Mouse (Mus musculus) adrenal gland, adult (tissue): ENCODE results near the gene Wdfy1.

Source experiments
- DNase-seq, 2 experiments: peaks; one replicate each; pipeline ENCODE4 v3.0.0; 2022 to 2023; ENCODE audit warnings: low spot score in 1 of 2; ENCODE audit not compliant: inconsistent age in 2 of 2

Gene Wdfy1

DNA sequence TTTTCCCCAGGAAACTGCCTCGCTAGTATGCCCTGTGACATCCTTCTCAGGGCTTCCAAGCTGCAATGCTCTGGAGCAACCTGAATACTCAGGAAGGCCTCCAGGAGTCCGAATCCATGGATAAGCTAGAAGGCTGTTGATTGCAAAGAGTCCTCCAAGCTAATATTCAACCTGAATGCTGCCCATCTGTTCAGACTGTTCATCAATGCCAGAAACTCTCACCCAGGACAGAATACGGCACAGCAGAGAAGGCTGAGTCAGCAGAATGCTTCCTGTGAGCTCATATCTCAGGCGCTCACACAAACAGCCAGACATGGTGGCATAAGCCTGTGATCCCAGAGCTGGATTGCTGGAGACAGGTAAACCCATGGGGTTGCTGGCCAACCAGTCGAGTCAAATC lies 62.9 kb downstream of the Wdfy1 start:
- DNase-seq = no peak

DNA sequence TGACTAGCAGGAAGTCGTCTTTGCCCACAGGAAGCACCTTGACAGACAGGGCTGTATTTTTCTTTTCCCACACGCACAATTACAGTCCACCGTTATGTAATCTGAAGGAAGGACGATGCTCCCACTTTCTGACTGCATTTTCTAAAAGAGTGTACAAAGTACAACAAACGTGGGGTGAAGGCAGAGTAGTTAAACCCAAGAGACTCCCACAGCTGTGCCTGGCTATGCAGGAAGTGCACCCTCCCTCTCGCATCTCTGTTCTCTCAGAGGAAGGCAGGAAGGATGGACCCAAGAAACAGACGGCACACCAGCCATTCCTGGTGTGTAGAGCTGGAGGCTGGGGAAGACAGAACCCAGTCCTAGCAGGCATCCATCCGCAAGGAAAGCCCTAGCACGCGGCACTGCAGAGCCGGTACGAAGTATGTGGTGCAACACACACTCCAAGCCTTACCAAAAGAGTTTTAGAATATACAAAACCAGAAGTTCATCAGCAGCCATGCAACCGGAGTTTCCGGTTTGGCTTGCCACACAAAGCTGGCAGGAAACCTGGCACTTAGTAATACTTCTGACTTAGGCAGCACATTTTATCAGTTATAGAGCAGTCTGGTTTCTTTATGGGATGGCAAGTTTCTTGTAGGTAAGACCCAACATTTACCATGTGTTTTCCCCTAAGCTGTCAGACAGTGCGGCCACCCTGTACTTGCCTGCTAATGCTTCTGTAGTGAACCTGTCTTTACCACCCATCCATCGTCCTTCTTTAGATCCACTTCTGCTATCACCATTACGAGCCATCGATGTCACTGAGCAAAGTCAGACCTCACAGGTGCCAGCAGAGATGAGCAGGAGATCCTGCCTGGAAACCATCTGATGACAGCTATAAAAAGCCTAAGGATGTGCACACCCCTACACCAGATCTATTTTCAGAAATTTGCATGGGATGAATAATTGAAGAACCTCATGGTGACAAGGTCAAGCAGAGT lies 64.5 kb downstream of the Wdfy1 start:
- no peak for DNase-seq

DNA sequence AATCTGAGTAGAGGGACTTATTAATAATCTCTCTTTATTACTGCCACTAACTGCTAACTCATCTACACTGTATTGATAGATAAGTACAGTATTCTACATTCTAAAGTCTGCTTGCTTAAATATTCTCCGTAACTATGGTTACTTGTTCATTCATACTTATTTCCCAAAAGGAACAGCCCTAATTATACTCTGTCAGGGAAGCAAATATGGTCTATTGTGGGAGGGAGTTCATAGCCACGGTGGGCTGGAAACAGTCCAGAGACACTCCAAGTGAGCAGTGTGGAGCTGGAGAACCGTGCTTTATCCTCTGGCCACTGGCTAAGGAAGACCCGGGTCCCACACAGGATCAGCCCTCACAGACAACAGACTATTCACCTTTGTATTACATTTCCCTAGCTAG lies 65.3 kb downstream of the Wdfy1 start:
- no peak for DNase-seq

DNA sequence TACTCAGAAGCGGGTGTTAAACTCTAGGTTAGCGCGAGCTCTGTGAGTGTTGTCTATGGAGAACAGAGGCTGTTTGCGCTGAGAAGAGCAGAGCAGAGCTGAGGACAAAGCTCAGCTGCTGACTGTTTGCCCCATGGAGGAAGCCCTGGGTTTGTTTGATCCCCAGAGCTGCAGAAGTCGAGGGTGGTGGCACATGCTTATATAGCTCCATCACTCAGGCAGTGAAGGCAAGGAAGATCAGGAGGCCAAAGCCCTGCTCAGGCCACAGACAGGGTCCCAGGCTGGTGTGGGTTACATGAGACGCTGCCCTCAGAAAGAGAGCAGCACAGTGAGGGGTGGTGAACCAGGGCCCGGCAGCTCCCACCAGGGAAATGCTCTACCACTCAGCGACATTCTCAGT lies 65.7 kb downstream of the Wdfy1 start:
- no peak for DNase-seq

DNA sequence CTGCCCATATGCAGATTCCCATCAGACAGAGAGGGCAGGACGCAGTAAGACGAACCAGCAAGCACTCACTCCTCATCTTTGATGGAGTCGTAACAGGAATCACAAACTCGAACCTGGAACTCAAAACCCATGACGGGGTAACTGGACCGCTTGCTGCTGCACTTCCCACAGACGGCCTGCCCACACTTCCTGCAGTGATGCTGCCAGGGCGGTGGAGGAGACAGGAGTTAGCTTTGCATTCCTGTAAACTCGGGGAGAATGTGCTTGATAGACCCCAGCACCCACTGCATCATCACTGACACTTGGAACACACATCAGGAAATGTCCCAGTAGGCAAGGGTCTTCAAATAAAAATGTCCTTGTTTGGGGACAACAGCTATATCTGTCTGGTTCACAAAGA lies 68.6 kb downstream of the Wdfy1 start:
- peak in 1 of 2 experiments; percentile 13 for DNase-seq

DNA sequence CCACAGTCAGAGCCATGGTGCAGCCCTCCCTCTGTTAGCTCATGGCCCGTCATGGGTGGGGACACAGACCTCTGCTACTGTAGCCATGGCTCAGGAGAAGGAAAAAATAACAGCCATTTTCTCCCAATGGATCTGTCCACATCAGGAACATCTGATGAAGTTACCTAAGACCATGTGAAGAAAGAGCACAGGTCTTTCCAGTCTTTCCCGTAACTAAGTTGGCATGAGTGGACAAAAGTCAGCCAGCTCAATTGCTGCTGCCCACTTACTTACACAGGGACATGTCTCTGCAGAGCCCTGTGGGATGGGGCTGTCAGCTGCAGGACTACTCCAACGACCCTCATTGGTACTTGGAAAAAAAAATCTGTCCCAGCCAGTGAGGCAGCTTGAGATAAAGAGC lies 69.2 kb downstream of the Wdfy1 start:
- no peak for DNase-seq

DNA sequence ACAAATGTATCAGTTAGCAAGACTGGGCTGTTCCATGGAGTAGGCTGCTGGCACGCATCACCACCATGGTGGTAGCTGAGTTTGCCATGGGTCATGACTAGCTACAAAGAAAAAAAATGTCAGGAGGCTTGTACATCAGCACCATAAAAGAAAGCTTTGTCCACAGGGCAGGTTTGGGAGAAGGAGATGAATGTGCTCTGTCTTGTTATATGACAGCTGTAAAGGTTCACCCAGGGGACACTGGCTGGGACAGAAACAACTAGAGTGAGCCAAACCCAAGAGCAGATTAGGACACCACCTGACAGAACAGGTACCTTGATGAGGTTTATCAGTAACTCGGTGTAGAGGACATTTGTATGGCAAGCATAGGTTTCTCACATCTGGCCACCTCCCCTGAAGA lies 71.3 kb downstream of the Wdfy1 start:
- DNase-seq = no peak

DNA sequence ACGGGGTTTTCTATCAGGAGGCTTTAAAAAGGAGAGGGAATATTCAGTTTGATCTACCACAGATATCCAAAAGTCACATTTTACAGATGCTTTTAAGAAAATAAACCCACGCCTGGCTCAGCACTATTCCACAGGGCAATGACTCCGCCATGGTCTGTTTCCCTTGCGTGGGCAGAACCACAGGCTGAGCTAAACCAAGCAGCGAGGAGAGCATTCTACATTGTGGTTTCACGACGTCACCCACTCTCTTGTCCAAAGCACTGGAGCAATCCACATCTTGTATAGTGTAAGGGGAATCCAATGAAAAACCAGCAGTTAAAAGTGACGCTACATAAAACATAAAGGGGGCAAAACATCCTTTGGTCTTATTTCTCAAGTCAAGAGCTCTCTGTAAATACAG lies 72.4 kb downstream of the Wdfy1 start:
- no peak for DNase-seq

DNA sequence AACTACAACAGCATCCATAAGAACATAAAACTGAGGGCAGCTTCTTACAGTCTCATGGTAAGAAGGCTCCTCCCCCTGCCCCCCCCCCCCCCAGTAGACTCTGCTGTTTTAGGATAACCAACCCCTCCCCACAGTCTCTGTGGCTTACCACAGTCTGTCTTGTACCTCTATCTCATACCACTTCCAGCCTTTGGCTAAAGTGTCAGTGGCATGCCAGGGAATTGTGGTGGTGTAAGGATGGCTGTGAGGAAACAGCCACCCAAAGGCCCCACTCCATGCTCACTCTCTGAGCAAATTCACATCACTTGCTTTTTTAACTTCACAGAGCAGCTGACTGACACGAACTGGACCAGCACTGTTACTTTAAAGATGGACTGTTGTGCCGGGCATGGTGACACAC lies 77.4 kb downstream of the Wdfy1 start:
- DNase-seq = no peak

DNA sequence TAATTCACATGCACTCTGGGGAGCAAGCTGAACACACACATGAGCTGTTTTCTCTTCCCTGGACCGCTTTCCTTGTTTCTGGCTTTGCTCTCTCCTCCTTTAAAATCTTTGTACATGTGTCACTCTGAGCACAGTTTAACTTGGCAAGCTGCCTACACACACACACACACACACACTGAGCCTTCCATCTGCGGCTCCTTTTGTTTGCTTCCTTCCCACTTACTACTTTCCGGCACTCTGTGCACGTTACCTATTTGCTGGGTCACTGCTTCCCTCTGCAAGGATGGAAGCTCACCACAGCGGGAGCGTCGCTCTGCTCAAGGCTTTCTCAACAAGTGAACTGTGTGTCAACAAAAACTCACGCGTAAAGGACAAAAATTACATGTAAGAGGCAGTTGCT lies 78.6 kb downstream of the Wdfy1 start:
- DNase-seq = peak in 1 of 2 experiments; percentile 55

DNA sequence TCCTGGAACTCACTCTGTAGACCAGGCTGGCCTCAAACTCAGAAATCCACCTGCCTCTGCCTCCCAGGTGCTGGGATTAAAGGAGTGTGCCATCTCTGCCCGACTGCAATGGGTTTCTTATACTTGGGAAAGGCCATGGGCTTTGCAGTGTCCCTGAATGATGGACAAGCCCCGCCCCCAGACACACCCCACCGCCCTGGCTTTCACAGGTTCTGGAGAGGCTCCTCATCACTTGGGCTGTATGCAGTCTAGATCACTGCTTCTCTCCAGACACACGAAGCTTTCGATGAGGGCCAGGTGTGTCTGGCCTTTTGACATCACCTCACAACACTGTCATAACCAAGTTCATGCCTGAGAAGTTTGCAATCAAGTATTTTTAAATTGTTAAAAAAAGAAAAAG lies 79.0 kb downstream of the Wdfy1 start:
- DNase-seq = peak in 1 of 2 experiments; percentile 36

DNA sequence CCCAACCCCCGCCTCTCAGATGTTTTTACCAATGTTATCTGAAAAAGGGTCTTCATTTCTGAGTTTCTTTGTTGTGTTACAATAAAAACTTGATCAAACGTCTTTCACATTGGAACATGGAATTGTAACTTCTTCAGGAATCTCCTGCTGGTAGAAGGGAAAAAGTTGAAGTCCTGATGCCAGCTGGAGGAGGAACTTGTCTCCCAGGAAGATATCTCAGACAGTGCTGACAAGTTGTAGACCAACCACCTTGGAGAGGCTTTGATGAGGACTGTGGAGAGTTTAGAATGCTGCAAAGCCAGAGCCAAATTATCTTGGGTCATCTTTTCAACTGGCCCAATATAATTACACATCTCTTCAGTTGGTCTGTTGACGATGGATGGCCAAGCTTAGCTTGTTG lies 83.5 kb downstream of the Wdfy1 start:
- no peak for DNase-seq

DNA sequence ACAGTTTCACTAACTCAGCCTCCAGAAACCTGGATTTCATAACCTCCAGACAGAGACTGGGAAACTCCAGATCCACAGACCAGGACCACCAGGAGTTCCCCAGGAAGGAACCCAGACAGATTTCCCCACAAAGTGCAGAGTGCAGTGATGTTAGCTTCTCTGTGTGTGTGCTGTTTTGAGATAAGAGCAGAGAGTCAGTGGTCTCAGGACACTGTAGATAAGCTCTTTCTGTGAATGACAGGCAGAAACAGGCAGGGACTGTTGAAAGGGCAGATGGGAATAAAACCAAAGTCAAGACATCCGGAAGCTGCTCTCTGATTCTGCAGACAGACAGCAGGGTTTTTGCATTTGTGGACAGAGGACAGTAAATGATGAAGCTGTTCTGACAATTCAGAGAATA lies 88.7 kb downstream of the Wdfy1 start:
- DNase-seq = no peak

DNA sequence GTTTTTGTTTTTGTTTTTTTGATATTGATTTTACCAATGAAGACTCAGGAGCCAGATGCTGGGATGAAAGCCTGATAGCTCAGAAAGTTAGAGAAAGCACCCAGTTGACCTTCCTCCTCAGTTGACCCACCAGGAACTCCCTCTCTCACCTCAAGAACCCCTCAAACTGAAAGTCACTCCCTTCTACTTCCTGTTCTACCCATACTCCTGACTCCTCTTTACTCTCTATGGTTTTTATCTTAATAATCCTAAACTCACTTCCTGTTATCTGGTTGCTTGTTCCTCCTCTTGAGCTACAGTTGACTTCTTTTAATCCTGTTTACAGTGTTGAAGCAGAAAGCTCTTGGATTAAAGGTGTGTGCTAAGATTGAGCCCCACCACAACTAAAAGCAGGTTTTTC lies 91.9 kb downstream of the Wdfy1 start:
- no peak for DNase-seq

DNA sequence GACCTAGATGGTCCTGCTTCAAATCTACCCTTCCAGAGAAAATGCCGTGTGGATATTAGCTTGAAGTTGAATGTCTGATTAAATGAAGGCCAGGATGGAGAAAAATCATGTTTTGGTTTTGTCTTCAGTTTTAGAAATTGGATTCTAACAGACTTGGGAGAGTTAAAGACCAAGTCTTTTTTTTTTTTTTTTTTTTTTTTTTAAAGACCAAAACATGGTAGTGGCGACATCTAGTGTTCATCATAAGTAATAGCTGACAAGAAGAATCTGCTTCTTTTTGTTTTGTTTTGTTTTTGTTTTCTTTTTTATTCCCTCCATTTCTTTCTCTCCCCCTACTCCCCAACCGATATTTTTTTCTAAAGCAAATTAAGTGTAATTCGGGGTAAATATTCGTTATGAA lies 93.0 kb downstream of the Wdfy1 start:
- peak in 1 of 2 experiments; percentile 42 for DNase-seq

DNA sequence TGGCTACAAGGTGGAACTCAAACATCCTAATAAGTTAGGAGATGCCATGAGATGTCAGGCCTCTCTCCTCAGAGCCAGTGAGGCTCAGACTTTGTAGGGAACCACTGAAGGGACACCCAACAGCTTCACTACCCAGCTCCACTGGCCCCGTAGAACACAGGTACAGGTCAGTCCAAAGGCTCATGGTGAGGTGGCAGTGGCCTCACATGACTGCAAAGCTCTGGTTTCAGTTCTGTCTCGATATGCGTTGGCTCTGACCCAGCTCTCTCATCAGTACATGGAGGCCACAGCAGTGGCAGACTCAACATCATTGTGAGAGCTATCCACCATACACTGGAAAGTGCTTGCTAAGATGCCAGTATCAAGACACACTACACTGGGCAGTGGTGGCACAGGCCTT lies 95.2 kb downstream of the Wdfy1 start:
- DNase-seq = no peak

DNA sequence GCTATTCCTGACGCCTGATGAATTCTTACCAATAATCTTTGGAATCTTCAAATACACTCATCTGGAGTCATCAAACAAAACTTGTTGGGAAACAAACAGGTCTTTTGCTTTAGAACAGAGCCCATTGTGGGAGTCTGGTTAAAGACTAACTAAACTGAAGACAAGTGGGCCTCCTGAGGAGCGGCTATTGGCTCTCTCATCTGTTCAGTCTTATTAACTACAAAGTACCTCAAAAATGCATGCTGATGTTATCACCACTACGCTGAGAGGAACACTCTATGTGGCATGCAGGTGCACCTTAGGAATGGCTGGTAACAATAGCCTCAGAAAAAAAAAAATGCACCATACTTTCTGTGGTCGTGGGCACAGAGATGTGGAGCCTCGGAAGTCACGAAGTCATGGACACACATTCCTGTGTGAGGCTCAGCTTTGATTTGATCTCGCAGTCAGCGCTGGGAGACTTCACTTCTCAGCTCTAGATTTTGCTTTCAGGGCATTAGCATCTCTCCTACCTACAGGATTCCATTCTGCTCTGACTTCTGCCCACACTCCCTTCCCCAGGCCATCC lies 97.7 kb downstream of the Wdfy1 start:
- DNase-seq = no peak

DNA sequence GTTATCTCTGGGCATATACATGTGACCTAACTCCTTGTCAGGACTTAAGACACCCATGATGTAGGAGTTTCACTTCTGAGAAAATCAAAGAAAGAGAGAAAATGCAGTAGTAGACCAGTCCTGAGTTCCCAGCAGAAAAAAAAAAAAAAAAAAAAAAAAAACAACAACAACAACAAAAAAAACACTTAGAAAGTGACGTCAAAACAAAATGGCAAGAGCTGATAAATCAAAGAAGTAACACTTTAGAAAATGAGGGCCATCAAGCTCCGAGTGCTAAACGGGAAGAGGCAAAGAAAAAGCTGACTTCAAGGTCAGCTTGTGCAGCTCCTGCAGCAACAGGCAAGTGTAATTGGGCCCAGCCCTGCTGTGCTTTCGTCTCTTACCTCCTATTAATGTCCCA lies 100.2 kb downstream of the Wdfy1 start:
- no peak for DNase-seq

DNA sequence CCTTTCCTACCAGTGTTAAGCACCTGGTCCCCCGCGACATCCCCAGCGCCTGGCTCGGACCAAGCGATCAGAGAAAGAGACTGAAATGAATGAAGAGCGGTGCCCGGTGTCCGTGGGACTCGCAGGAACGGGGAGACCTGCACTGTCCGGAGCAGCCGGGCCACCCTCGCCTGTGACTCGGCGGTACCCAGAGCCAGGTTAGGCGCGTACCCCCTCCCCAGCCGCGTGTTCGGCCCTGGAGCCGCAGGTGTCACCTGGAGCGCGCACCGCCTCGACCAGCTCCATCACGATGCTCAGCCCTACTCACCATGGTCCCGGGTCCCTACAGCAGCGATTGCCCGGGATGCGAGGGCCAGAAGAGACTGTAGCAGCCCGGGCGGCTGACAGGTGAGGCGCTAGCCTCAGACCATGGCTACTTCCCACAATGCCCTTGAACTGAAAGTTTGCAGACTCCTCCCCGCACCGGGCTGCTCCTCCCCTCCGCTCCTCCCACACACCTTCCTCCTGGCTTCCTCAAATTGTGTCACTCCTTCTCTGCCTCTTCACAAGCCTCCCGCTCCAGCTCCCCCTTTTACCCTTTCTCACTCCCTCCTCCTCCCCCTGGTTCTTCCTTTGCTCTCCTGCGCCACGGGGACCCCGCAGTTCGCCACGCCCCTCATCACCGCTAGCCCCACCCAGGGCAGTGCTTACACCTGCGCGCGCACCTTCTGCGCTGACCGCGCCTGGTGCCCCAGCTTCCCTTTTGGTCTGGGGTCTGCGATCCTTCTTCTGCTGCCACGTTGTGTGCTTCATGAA lies 104.2 kb downstream of the Wdfy1 start, which contains the start of gene Ap1s3:
Ap1s3 (minus strand) TSS at position 430 of the 795 bp plus-strand sequence.
- DNase-seq = peak; percentile 33 to 67

DNA sequence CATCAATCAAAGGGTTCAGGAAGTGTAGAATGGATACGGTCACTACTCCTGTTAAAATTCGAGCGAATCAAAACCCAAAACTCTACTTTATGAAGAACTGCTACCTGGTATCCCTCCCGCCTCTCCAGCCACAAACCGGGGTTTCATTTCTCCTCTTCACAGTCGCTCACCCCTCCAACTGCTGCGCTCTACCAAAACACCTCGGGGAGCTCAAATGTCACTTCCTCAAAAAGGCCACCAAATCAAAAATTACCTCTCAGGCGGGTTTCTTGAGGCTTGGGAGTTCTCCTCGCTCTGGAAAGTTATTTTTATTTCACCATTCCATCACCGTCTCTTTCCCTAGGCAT lies 104.8 kb downstream of the Wdfy1 start:
- no peak for DNase-seq

DNA sequence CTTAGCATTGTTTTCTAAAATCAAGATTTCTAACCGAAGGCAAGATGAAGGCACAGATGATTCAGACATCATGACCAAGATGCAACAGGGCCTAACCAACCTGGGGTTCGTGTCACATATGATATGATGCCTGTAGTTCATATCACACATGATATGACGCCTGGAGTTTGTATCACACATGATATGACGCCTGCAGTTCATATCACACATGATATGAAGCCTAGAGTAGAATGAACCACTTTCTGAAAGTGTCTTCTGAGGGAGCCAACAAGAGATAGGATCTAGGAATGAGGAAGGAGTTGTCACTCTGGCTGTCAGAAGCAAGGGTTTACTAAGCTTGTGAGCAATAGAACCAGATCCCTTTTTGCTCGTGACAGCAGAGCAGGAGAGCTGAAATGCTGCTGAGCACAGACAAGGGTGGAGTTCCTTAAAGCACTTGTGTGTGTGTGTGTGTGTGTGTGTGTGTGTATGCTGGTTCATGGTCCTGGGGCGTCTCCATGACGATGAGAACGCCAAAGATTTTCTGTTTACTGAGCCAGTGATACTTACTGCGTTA lies 106.4 kb downstream of the Wdfy1 start:
- no peak for DNase-seq

DNA sequence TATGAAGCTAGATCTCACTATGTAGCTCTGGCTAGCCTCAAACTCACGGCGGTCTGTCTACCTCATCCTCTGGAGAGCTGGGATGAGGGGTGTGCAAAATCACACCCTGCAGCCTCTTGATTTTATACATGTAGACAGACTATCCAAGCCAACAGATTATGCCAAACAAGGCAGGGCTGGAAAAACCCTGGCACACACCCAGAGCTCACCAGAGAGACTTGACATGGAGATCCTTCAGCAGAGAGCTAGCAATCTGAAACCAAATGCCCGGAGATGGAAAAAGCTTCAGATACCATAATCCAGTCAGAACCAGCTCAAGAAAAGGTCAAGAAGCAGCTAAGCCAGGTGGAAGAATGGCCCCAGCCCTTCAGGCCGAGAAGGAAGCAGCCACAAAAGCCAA lies 111.0 kb downstream of the Wdfy1 start:
- no peak for DNase-seq
